Mouse (Mus musculus) spleen, adult 10 weeks (tissue): ENCODE data around the gene Myog. TPM values are rescaled to one million over a fixed set of nuclear protein-coding genes. Genes with fewer than 3 reads are reported as not detected.

ENCODE experiments used
- polyA plus RNA-seq: library from polyadenylated mRNA; stranded (reverse); fragments of 350-450 nt; fragmentation: Illumina TruSeq; extraction: RNeasy Lipid Tissue Mini Kit (QIAGEN cat#74804); gene quantifications from one replicate; pipeline ENCODE4 v1.2.3, GENCODE M21; 2015; ENCODE audit warnings: low replicate concordance; ENCODE audit not compliant: insufficient read depth

Gene Myog
- not detected for polyA plus RNA-seq

DNA sequence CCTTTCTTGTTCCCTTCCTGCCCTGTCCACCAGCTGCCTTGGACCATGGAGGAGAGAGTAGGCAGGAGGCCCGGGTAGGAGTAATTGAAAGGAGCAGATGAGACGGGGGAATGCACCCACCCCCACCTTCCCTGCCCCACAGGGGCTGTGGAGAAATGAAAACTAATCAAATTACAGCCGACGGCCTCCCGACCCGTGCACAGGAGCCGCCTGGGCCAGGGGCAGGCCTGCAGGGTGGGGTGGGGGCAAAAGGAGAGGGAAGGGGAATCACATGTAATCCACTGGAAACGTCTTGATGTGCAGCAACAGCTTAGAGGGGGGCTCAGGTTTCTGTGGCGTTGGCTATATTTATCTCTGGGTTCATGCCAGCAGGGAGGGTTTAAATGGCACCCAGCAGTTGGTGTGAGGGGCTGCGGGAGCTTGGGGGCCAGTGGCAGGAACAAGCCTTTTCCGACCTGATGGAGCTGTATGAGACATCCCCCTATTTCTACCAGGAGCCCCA is at the start of gene Myog:
TSS of gene Myog (plus strand) at position 392 of the 502 bp plus-strand sequence.

DNA sequence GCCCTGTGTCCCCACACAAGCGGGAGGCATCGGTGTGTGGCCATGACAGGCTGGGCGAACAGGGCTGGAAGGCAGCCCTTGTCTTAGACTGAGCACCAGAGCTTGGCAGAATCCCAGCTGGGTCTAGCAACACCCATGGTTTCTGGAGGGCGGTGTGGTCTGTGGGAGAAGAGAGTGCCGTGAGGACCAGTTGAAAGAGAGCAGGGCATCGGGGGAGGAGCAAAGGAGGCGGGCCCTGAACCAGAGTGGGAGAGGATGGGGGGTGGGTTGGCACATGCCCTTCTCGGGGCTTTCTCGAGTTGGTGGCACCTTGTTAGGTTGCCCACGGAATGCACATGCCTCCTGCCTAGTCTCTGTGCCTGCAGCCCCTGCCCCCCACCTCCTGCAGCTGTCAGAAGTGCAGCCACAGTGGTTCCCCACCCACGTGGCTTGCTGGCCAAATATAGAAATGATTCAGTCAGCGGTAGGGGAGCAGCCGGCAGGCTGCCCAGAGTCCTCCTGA is 43.0 kb downstream of the Myog start, which contains the start of gene Ppfia4:
TSS of gene Ppfia4 (minus strand) at position 159 of the 502 bp plus-strand sequence.

Other genes with a start within 250 kb of the Myog start
- gene Btg2, start 210.9 kb upstream of the Myog start, polyA plus RNA-seq = 160 TPM
- gene Chit1, start 178.7 kb upstream of the Myog start, polyA plus RNA-seq = not detected
- gene Chil1, start 107.8 kb upstream of the Myog start, polyA plus RNA-seq = 2.8 TPM
- not detected for gene Mybph, start 96.5 kb upstream of the Myog start, polyA plus RNA-seq
- gene Adora1, start 54.6 kb upstream of the Myog start, polyA plus RNA-seq = not detected
- 20.4 TPM for gene Ppfia4, start 42.9 kb downstream of the Myog start, polyA plus RNA-seq
- gene Tmem183a, start 72.0 kb downstream of the Myog start, polyA plus RNA-seq = 56.0 TPM
- gene 4933406M09Rik, start 96.0 kb downstream of the Myog start, polyA plus RNA-seq = not detected
- 38.5 TPM for gene Cyb5r1, start 115.6 kb downstream of the Myog start, polyA plus RNA-seq
- gene Adipor1, start 125.4 kb downstream of the Myog start, polyA plus RNA-seq = 76.8 TPM
- 26.8 TPM for gene Klhl12, start 165.5 kb downstream of the Myog start, polyA plus RNA-seq
- 32.5 TPM for gene Rabif, start 204.7 kb downstream of the Myog start, polyA plus RNA-seq